Mouse (Mus musculus) heart, embryonic 14.5 days (tissue): ENCODE measurements around the gene Gm4969. TPM values are rescaled to one million over a fixed set of nuclear protein-coding genes. Genes with fewer than 3 reads are reported as not detected.

Experiments
- ATAC-seq: fragments of 200-750 bp; cut with Nextera tagmentation; 2 replicates; pipeline ENCODE4 v1.8.0; 2017; ENCODE audit warnings: low read depth, moderate TSS enrichment; ENCODE audit not compliant: insufficient number of reproducible peaks, insufficient read depth, low FRiP score
- H3K27ac ChIP-seq, 2 experiments: fragments of 200-500 bp in 1 of 2; fragments of 300-500 bp in 1 of 2; sonication (generic) in 1 of 2; replicated peaks in 1 of 2; 2 replicates each; pipeline ENCODE4 v1.5.1; 2012 to 2014; ENCODE audit warnings: low read depth in 2 of 2, low read length in 2 of 2, control low read depth in 1 of 2, mild to moderate bottlenecking in 1 of 2, mixed read lengths in 1 of 2; ENCODE audit not compliant: control insufficient read depth in 1 of 2, insufficient read depth in 1 of 2
- H3K27me3 ChIP-seq: fragments of 300-500 bp; sonication (generic); 2 replicates; pipeline ENCODE4 v1.6.1; 2014; ENCODE audit warnings: mild to moderate bottlenecking, low read length, control low read depth; ENCODE audit not compliant: control insufficient read depth, insufficient read depth
- H3K36me3 ChIP-seq: fragments of 300-500 bp; sonication (generic); 2 replicates; pipeline ENCODE4 v1.6.1; 2014; ENCODE audit warnings: mild to moderate bottlenecking, control low read depth, low read length, mixed read lengths; ENCODE audit not compliant: control insufficient read depth, insufficient read depth
- H3K4me1 ChIP-seq, 2 experiments: fragments of 200-500 bp in 1 of 2; fragments of 300-500 bp in 1 of 2; sonication (generic) in 1 of 2; 2 replicates each; pipeline ENCODE4 v1.6.1; 2012 to 2014; ENCODE audit warnings: low read length in 2 of 2, control low read depth in 1 of 2, mixed read lengths in 1 of 2; ENCODE audit not compliant: control insufficient read depth in 2 of 2, insufficient read depth in 2 of 2
- H3K4me2 ChIP-seq: fragments of 300-500 bp; sonication (generic); 2 replicates; pipeline ENCODE4 v1.6.1; 2014; ENCODE audit warnings: mild to moderate bottlenecking, low read length
- H3K4me3 ChIP-seq, 2 experiments: fragments of 200-500 bp in 1 of 2; fragments of 300-500 bp in 1 of 2; sonication (generic) in 1 of 2; 2 replicates each; pipeline ENCODE4 v1.5.1; 2012 to 2014; ENCODE audit warnings: low read length in 2 of 2, mild to moderate bottlenecking in 2 of 2, control low read depth in 1 of 2, low read depth in 1 of 2, moderate library complexity in 1 of 2; ENCODE audit not compliant: control insufficient read depth in 1 of 2, insufficient read depth in 1 of 2
- H3K9ac ChIP-seq: fragments of 300-500 bp; sonication (generic); 2 replicates; pipeline ENCODE4 v1.6.1; 2014; ENCODE audit warnings: mild to moderate bottlenecking, low read length
- H3K9me3 ChIP-seq: fragments of 300-500 bp; sonication (generic); 2 replicates; pipeline ENCODE4 v1.6.1; 2016; ENCODE audit warnings: low read length, control low read depth; ENCODE audit not compliant: control insufficient read depth
- WGBS: fragments of 180-500 bp; shearing (Covaris S2); extraction: QIAGEN DNeasy Blood & Tissue Kit; methylation state at CpG from one replicate; pipeline ENCODE4 v1.1.7; 2014; 5-methylcytosine and 5-hydroxymethylcytosine counted together
- polyA plus RNA-seq: library from polyadenylated mRNA; unstranded; fragments of >200 nt; fragmentation: Nextera tagmentation; extraction: Ambion mirVana; gene quantifications from 2 replicates; pipeline ENCODE4 v1.2.1, GENCODE M21; 2014

Gene Gm4969
- polyA plus RNA-seq, 1 experiment from 2014 or later = 1.2 TPM

- H3K4me2 ChIP-seq = peak overlapping the region; percentile 48
- H3K4me3 ChIP-seq = no peak overlapping the region
- 70% methylated on average over 9 of the region's 9 CpGs for WGBS
- H3K9ac ChIP-seq = no peak overlapping the region
- H3K4me1 ChIP-seq = peaks cover 0 to 5% of the 10 kb centered on the region in 2 experiments; a peak in 1 of 4 replicates
- ATAC-seq = no peak
- no peak overlapping the region for H3K27ac ChIP-seq
- peaks cover 37% of the 10 kb centered on the region for H3K36me3 ChIP-seq
- H3K9me3 ChIP-seq = no peaks in the 10 kb centered on the region
- H3K27me3 ChIP-seq = no peaks in the 10 kb centered on the region
Measured at GRCm38 (mm10) chr7:19054777-19055076, 63.4 kb downstream of the Gm4969 start.

GRCm38 (mm10) chr7:19054047-19054776 lies 64.0 kb downstream of the Gm4969 start, which contains the start of gene Rsph6a:
Rsph6a (plus strand) TSS chr7:19054690.
- WGBS = 42% methylated on average over 32 of the region's 33 CpGs
- peak within 1 kb of the TSS; percentile 48 for H3K4me2 ChIP-seq
- H3K9ac ChIP-seq = no peak within 1 kb of the TSS
- ATAC-seq = no peak
- peaks cover 0 to 5% of the 10 kb centered on the region in 2 experiments; a peak in 1 of 4 replicates for H3K4me1 ChIP-seq
- H3K9me3 ChIP-seq = no peaks in the 10 kb centered on the region
- peaks cover 42% of the 10 kb centered on the region for H3K36me3 ChIP-seq
- no peak within 1 kb of the TSS for H3K27ac ChIP-seq
- no peak within 1 kb of the TSS; a peak in 1 of 4 replicates for H3K4me3 ChIP-seq
- no peaks in the 10 kb centered on the region for H3K27me3 ChIP-seq

GRCm38 (mm10) chr7:19053136-19053532 lies 65.0 kb downstream of the Gm4969 start:
- no peaks in the 10 kb centered on the region for H3K9me3 ChIP-seq
- no peak overlapping the region for H3K4me2 ChIP-seq
- peaks cover 52% of the 10 kb centered on the region for H3K36me3 ChIP-seq
- peaks cover 0 to 5% of the 10 kb centered on the region in 2 experiments; a peak in 1 of 4 replicates for H3K4me1 ChIP-seq
- WGBS = 93% methylated on average over 7 of the region's 7 CpGs
- H3K27ac ChIP-seq = no peak overlapping the region
- H3K4me3 ChIP-seq = no peak overlapping the region
- H3K9ac ChIP-seq = no peak overlapping the region
- ATAC-seq = no peak
- no peaks in the 10 kb centered on the region for H3K27me3 ChIP-seq

- 89% methylated on average over 15 of the region's 15 CpGs for WGBS
- H3K4me2 ChIP-seq = no peak overlapping the region
- no peak for ATAC-seq
- H3K27me3 ChIP-seq = no peaks in the 10 kb centered on the region
- no peaks in the 10 kb centered on the region for H3K9me3 ChIP-seq
- H3K36me3 ChIP-seq = peaks cover 58% of the 10 kb centered on the region
- H3K4me1 ChIP-seq = peaks cover 0 to 5% of the 10 kb centered on the region in 2 experiments; a peak in 1 of 4 replicates
- H3K27ac ChIP-seq = no peak overlapping the region
- no peak overlapping the region for H3K4me3 ChIP-seq
- H3K9ac ChIP-seq = no peak overlapping the region
Measured at GRCm38 (mm10) chr7:19052345-19053135, 65.6 kb downstream of the Gm4969 start.

GRCm38 (mm10) chr7:19051161-19051560 lies 67.0 kb downstream of the Gm4969 start:
- no peak overlapping the region for H3K4me2 ChIP-seq
- peaks cover 72% of the 10 kb centered on the region for H3K36me3 ChIP-seq
- 48% methylated on average over 4 of the region's 4 CpGs for WGBS
- H3K4me3 ChIP-seq = no peak overlapping the region
- H3K4me1 ChIP-seq = peaks cover 0 to 5% of the 10 kb centered on the region in 2 experiments; a peak in 1 of 4 replicates
- H3K9me3 ChIP-seq = no peaks in the 10 kb centered on the region
- H3K27me3 ChIP-seq = no peaks in the 10 kb centered on the region
- no peak for ATAC-seq
- no peak overlapping the region for H3K9ac ChIP-seq
- H3K27ac ChIP-seq = no peak overlapping the region

GRCm38 (mm10) chr7:19050172-19050571 lies 68.0 kb downstream of the Gm4969 start:
- Histone ChIP-seq H3K4me3 (no peak overlapping the region), H3K36me3 (peaks cover 82% of the 10 kb centered on the region), H3K9ac (no peak overlapping the region), H3K4me1 (peaks cover 0 to 5% of the 10 kb centered on the region in 2 experiments; a peak in 1 of 4 replicates), H3K27me3 (no peaks in the 10 kb centered on the region), H3K9me3 (no peaks in the 10 kb centered on the region), H3K27ac (no peak overlapping the region), H3K4me2 (no peak overlapping the region)
- 89% methylated on average over 8 of the region's 8 CpGs for WGBS
- ATAC-seq = no peak

GRCm38 (mm10) chr7:19049252-19049651 lies 68.9 kb downstream of the Gm4969 start:
- Histone ChIP-seq H3K36me3 (peaks cover 84% of the 10 kb centered on the region), H3K4me3 (no peak overlapping the region), H3K9ac (no peak overlapping the region), H3K4me2 (no peak overlapping the region), H3K4me1 (no peaks in the 10 kb centered on the region), H3K9me3 (no peaks in the 10 kb centered on the region), H3K27me3 (no peaks in the 10 kb centered on the region), H3K27ac (no peak overlapping the region)
- ATAC-seq = no peak
- 86% methylated on average over 5 of the region's 5 CpGs for WGBS
